Mouse (Mus musculus): Measurements from ENCODE around the gene Gstp2.

DNA sequence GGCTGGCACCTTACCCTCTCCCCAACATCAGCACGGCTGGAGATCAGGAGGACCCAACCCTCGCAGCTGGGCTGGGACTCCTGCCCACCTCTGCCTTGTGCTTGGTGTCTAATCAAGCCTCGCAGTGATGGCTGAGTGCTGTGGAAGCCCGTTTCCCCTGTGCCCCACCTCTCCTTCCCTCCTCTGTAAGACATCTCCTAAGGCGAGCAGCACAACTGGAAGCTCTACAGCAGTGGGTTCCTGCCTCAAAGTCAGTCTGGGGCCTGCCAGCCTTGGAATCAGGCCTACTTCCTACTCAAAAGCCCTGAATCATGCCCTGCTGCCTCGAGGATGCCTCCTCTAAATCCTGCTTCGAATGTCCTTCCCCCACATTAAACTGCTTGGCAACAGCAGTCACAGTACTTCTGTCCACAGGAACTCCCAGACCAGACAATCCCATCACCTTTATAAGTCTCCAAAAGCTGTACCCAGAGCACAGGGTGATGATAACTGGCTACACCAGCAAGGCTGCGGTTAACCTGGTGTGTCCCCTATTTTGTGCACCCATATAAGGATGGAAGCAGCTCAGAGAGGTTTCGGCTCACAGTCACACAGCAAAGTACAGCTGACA, 46.6 kb downstream of the Gstp2 start:
- TF ChIP-seq CTCF (IDR thresholded peaks at IDR 0.05; ENCODE audit: low read depth, low read length): no peak
- TF ChIP-seq GATA1 (IDR thresholded peaks at IDR 0.05; ENCODE audit: borderline replicate concordance, low read length): no peak
- no peak for TF ChIP-seq TAL1 (conservative IDR thresholded peaks at IDR 0.05; ENCODE audit: low read depth, low read length)
- no peak for TF ChIP-seq POLR2AphosphoS5 (IDR thresholded peaks at IDR 0.05; ENCODE audit: insufficient replicate concordance, low read depth, low read length)
- TF ChIP-seq GATA2 (IDR thresholded peaks at IDR 0.05; ENCODE audit: borderline replicate concordance, low read depth, low read length): no peak

Data from G1E (cell line).